Mouse (Mus musculus): ENCODE data around the gene Daam2.

DNA sequence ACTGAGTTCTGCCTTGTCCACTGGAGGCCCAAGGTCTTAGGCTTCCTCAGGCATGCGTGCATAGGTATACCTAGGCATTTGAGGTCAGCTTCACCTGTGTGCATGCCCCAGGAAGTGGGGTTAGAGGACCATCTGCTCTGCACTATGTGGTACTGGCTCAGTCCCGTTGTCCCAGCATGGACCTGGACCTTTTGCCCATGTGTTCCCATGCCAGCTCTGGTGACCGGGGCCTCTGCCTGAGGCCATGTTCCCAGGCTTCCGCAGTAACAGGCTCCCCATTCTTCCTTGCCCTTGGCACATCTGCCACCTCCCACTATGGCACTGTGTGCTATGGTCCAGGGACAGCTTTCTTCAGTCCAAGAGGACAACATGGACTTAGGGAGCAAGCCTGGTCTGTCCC is 36.1 kb downstream of the Daam2 start:
- no peak for TF ChIP-seq POLR2A (IDR thresholded peaks at IDR 0.05; ENCODE audit: insufficient read length, low read depth)
- TF ChIP-seq POLR2AphosphoS2 (IDR thresholded peaks at IDR 0.05; ENCODE audit: insufficient read length, low read depth) = no peak
- no peak for TF ChIP-seq MYOG (IDR thresholded peaks at IDR 0.05; ENCODE audit: control insufficient read depth in 1 of 3, insufficient read depth in 1 of 3, insufficient read length in 2 of 3, low read depth in 2 of 3)
- TF ChIP-seq MAX (IDR thresholded peaks at IDR 0.05; ENCODE audit: low read depth) = no peak
- no peak for TF ChIP-seq USF1 (IDR thresholded peaks at IDR 0.05; ENCODE audit: low read depth)
